Mouse (Mus musculus) ES-Bruce4 (cell line): ENCODE measurements around the gene Cd83. TPM values are rescaled to one million over a fixed set of nuclear protein-coding genes. Genes with fewer than 3 reads are reported as not detected.

Experiments
- H3K27ac ChIP-seq: 2 replicates; pipeline ENCODE4 v1.5.1; 2012; ENCODE audit warnings: low read length, inconsistent platforms; ENCODE audit not compliant: insufficient read depth
- H3K27me3 ChIP-seq: 2 replicates; pipeline ENCODE4 v1.6.1; 2012; ENCODE audit warnings: mild to moderate bottlenecking, low read length, inconsistent platforms; ENCODE audit not compliant: control insufficient read depth, poor library complexity, insufficient read depth, severe bottlenecking
- H3K36me3 ChIP-seq: 2 replicates; pipeline ENCODE4 v1.6.1; 2012; ENCODE audit warnings: inconsistent platforms, mild to moderate bottlenecking, low read length, moderate library complexity; ENCODE audit not compliant: control insufficient read depth, poor library complexity, insufficient read depth, severe bottlenecking
- H3K4me1 ChIP-seq: one replicate; pipeline ENCODE4 v1.8.1; 2011; ENCODE audit warnings: low read length; ENCODE audit not compliant: control insufficient read depth, insufficient read depth
- H3K4me3 ChIP-seq: 2 replicates; pipeline ENCODE4 v1.5.1; 2011; ENCODE audit warnings: low read depth, mild to moderate bottlenecking, low read length
- H3K9ac ChIP-seq: 2 replicates; pipeline ENCODE4 v1.6.1; 2012; ENCODE audit warnings: low read depth, mild to moderate bottlenecking, inconsistent platforms; ENCODE audit not compliant: poor library complexity, severe bottlenecking
- H3K9me3 ChIP-seq: replicated peaks from 2 replicates; pipeline ENCODE4 v1.6.1; 2012; ENCODE audit warnings: mild to moderate bottlenecking, low read length, inconsistent platforms; ENCODE audit not compliant: control insufficient read depth, poor library complexity, insufficient read depth, severe bottlenecking
- CTCF ChIP-seq: IDR thresholded peaks from one replicate; pipeline ENCODE4 v1.8.1; 2011; ENCODE audit warnings: low read depth, low read length
- EP300 ChIP-seq: IDR thresholded peaks from 2 replicates; pipeline ENCODE4 v1.6.1; 2011; ENCODE audit warnings: low read depth, low read length; ENCODE audit not compliant: insufficient read depth
- POLR2A ChIP-seq: IDR thresholded peaks from one replicate; pipeline ENCODE4 v1.8.1; 2011; ENCODE audit warnings: low read length; ENCODE audit not compliant: insufficient read depth
- polyA plus RNA-seq: library from polyadenylated mRNA; stranded (reverse); fragments of >200 nt; gene quantifications from 2 replicates; pipeline ENCODE4 v1.2.4, GENCODE M21; 2011; ENCODE audit warnings: low read depth; ENCODE audit not compliant: missing spikeins, insufficient read depth, insufficient read length

Gene Cd83
- polyA plus RNA-seq, 1 experiment, result 0.46 TPM

DNA sequence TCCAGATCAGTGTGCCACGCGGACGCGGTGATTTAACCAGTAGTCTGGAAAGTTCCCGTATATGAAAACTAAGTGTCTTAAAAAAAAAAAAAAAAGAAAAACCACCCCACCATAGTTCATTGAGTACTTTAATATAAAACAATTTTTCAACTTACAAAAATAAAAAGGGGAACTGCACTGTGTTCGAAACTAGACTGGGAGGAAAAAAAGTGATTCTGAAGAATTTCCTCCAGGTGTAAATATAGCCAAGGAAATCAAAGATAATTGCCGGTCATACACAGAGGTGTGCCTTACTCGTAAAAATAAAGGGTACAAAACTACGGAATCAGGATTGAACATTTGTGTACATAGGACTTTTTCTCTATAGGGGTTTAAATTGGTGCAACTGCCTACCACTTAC lies 21.7 kb upstream of the Cd83 start:
- TF ChIP-seq CTCF, result no peak
- TF ChIP-seq EP300, result no peak
- no peak for TF ChIP-seq POLR2A
- Histone ChIP-seq H3K4me1 (no peaks in the 10 kb centered on the region), H3K36me3 (no peaks in the 10 kb centered on the region), H3K27ac (no peak overlapping the region), H3K4me3 (no peak overlapping the region), H3K9ac (no peak overlapping the region), H3K9me3 (no peaks in the 10 kb centered on the region), H3K27me3 (no peaks in the 10 kb centered on the region)

DNA sequence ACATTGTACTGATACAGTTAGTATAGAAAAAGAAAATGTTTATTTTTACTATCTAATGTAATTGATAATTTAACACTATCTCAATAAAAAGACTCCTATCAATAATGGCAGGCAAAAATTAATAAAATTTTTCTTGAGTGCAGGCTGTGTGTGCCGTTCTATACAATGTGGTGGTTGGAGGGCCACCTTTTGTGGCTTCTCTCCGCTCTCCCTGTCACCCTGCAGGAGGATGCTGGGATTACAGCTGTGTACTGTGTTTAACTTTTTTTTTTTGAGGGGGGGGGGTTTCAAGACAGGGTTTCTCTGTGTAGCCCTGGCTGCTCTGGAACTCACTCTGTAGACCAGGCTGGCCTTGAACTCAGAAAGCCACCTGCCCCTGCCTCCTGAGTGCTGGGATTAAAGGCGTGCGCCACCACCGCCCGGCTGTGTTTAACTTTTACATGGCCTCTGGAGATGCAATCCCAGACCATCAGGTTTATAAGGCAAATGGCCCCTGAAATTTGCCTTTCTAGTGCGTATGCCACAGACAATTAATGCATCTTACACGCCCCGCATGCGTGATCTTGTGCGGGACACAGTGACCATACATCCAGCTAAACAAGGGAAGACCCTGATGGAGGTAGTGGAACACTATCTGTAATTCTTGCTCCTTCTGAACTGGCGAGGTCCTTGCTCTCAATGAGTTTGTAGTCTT lies 21.1 kb upstream of the Cd83 start:
- Histone ChIP-seq H3K9me3 (no peaks in the 10 kb centered on the region), H3K36me3 (no peaks in the 10 kb centered on the region), H3K27ac (no peak overlapping the region), H3K9ac (no peak overlapping the region), H3K4me3 (no peak overlapping the region), H3K4me1 (no peaks in the 10 kb centered on the region), H3K27me3 (no peaks in the 10 kb centered on the region)
- TF ChIP-seq CTCF (no peak), EP300 (no peak), POLR2A (no peak)

DNA sequence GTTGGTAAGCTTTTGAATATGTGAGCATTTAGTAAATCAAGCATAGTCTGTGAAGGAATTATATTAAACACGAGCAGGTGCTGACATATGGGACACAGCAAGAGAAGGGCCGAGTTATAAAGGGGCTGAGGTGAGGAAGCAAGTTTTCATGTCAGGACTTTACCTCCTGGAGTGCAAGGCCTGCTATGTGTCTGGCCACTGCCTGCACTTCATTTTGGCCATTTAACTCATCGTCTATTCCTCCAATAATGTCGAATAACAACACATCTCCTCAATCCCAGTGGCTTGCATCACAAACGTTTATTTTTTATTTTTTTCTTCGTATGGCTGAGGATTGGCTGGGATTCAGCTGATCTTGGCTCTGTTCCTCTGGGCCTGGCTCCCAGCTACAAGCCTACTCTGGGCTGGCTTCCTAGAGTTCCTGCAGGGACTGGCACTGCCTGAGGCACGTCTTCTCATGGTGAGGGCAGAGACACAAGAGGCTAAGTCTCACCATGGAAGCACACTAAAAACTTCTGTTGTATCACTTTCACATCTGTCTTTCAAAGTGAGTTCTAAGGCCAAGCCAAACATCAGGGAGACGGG lies 20.5 kb upstream of the Cd83 start:
- no peaks in the 10 kb centered on the region for H3K9me3 ChIP-seq
- H3K4me3 ChIP-seq, result no peak overlapping the region
- no peaks in the 10 kb centered on the region for H3K4me1 ChIP-seq
- no peak for TF ChIP-seq CTCF
- TF ChIP-seq EP300, result no peak
- TF ChIP-seq POLR2A, result no peak
- H3K36me3 ChIP-seq, result no peaks in the 10 kb centered on the region
- no peaks in the 10 kb centered on the region for H3K27me3 ChIP-seq
- H3K27ac ChIP-seq, result no peak overlapping the region
- H3K9ac ChIP-seq, result no peak overlapping the region

DNA sequence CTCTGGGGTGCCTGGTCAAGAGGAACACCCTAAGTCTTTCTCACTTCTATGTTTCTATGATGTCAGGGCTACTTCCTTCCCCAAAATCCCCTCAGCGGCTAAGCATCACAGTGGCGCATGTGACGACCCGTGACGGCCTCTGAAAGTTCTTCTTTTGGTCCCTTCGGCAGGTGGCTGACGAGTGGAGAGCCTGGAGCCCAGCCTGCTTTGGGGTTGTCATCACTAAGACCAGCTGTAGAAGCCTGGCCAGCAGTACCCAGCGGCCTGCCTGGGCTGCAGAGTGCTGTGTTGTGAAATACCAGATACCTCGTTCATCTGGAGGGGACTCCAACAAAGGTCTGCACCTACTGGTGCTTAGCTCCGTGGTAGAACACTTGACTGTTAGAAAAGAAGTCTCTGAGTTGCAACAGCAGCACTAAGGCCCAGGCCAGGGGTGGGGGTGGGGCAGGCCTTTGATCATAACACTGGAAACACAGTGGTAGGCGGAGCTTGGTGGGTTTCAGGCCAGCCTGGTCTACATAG lies 19.2 kb upstream of the Cd83 start:
- no peaks in the 10 kb centered on the region for H3K9me3 ChIP-seq
- TF ChIP-seq CTCF (no peak), EP300 (no peak), POLR2A (no peak)
- no peaks in the 10 kb centered on the region for H3K27me3 ChIP-seq
- no peak overlapping the region for H3K27ac ChIP-seq
- H3K4me1 ChIP-seq, result no peaks in the 10 kb centered on the region
- no peak overlapping the region for H3K4me3 ChIP-seq
- no peak overlapping the region for H3K9ac ChIP-seq
- no peaks in the 10 kb centered on the region for H3K36me3 ChIP-seq

DNA sequence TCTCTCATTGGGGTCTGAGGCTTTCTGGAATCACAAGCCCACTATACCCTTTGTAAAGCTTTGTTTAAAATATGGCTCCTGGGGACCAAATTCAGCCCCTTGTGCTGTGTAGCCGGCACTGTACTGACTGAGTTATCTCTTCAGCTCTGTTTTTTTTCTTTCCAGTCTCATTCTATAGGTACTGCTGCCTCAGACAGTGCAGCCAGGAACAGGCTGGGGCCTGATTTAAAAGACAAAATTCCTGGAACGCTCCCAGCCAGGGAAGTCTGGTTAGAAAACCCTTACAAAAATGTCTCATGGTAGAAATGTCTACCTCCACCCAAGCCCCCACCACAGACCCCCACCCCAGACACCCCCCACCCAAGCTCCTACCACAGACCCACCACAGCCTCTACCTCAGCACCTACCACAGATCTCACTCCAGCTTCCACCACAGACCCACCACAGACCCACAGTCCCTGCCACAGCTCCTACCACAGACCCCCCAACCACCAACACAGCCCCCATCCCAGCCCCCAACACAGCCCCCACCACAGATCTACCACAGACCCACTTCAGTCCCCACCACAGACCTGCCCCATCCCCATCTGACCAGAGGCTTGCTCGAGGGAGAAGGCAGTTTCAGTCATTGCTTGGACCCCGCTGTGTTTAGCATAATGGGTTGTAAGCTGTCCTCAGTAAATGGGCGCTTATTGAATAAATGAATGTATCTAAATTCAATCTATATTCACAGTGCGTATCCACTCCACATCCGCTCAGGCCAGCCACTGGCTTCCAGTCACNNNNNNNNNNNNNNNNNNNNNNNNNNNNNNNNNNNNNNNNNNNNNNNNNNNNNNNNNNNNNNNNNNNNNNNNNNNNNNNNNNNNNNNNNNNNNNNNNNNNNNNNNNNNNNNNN lies 17.5 kb upstream of the Cd83 start:
- Histone ChIP-seq H3K4me3 (no peak overlapping the region), H3K4me1 (no peaks in the 10 kb centered on the region), H3K9me3 (no peaks in the 10 kb centered on the region), H3K27ac (no peak overlapping the region), H3K9ac (no peak overlapping the region), H3K27me3 (no peaks in the 10 kb centered on the region), H3K36me3 (no peaks in the 10 kb centered on the region)
- TF ChIP-seq POLR2A (no peak), CTCF (no peak), EP300 (no peak)
